Mouse (Mus musculus) thymus, adult 2 months (tissue): Measurements from ENCODE around the gene Lsp1.

Experiments
- CTCF ChIP-seq: fragments of 200-500 bp; IDR thresholded peaks from 2 replicates; pipeline ENCODE4 v1.5.1; 2012; ENCODE audit warnings: mild to moderate bottlenecking, control low read depth, low read length, moderate library complexity, borderline replicate concordance; ENCODE audit not compliant: control insufficient read depth, poor library complexity, insufficient read depth; ENCODE audit errors: extremely low read depth
- POLR2A ChIP-seq: fragments of 200-500 bp; IDR thresholded peaks from 2 replicates; pipeline ENCODE4 v1.6.1; 2012; ENCODE audit warnings: mild to moderate bottlenecking, low read length, control low read depth, moderate library complexity; ENCODE audit not compliant: control insufficient read depth, poor library complexity, insufficient read depth; ENCODE audit errors: extremely low read depth

DNA sequence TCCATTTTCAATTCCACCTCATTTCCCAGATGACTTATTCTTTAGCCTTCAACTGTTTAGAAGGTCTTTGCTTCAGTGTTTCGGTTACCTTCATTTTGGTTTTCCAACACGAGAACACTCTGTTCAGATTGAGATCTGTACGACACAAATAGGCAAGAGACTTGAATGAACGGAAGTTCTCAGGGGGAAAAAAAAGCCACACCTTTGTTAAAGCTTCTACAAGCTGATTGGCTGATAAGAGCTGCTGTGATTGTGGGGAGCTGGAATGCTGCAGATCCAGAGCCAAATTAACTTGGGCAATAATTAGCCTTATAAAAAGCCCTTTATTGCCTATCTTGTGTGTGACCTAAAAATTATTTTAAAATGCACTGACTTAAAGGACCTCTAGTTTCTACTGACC, 45.3 kb upstream of the Lsp1 start:
- TF ChIP-seq CTCF, result no peak
- TF ChIP-seq POLR2A, result no peak
